Mouse (Mus musculus) right cerebral cortex, postnatal 4 days (tissue): ENCODE data around the gene Plekha3.

Experiments used
- DNase-seq: peaks from one replicate; pipeline ENCODE4 v3.0.0-alpha.2; 2022

Gene Plekha3

DNA sequence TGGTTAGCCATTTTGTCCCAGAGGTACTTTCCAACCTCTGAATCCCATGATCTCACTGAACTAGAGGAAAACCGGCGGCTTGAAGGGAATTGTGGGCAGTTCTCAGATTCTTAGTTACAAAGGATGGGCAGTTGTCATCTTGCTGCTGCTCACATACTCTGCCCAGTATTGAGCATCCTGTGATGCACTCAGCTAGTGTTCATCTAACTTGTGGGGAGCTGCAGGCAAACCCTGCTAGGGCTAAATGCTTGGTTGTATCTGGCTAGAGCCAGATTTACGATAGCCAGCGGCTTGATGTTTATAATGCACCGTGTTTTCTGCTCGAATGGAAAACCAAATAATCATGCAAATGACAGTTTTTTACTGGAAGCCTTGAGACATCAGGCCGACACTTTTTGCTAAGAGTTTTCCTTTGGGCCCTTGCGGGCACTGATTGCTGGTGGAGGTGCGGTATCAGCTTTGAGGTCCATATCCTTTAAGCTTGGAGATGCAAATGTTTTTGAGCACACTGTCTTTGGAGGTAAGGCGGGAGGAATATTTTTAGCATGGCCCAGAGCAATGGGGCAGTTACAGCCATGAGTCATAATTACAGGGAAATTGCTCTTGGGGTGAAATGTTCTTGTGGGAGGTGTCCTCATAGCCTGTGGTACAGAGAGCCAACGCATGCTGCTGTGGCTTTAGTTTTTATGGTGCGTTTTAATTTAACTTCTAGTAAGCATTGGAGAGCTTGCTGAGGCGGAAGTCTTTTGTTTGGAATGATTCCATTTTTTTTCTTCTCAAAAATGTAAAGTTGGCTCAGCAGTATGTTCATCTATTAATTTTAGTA lies 1.5 kb downstream of the Plekha3 start:
- no peak for DNase-seq

DNA sequence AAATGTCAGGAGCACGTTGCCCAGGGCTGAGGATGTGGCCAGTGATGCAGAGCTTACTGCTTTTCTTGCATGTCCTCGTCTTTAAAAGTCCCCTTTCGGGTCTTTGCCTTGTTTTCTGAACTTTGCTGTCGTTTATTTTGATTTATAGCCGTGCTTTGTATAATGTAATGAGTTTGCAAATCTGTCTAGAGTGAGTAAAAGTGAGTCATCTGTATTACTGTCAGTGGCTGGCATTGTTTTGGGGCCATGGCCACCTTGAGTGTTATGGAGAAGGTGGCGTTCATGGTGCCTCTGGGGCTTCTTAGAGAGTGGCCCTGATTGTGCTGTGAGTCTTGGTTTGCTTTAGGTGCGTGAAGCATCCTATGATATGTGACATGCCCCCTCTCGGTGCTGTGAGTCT lies 7.2 kb downstream of the Plekha3 start:
- DNase-seq: no peak

GRCm38 (mm10) chr2:76686986-76687385 lies 11.9 kb downstream of the Plekha3 start:
- no peak for DNase-seq

- no peak for DNase-seq
Observed at GRCm38 (mm10) chr2:76687608-76688007, 12.5 kb downstream of the Plekha3 start.

DNA sequence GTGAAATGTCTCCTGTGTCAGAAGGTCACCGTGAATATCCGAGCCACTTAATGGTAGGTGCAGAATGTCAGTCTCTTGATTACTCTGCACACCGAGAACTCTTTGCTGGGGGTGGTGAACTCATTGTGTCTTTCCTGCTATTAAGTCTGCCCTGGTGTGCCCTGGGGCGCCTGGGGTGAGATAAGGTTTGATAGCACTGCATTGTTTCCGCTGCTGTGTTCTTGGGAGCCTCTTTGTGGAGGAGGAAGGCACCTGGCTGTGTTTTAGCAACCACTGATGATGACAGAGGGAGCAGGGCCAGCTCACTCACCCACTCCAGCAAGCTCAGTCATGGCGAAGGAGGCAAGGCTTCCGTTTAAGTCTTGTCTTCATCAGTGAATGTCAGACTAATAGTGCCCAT lies 13.1 kb downstream of the Plekha3 start:
- no peak for DNase-seq

DNA sequence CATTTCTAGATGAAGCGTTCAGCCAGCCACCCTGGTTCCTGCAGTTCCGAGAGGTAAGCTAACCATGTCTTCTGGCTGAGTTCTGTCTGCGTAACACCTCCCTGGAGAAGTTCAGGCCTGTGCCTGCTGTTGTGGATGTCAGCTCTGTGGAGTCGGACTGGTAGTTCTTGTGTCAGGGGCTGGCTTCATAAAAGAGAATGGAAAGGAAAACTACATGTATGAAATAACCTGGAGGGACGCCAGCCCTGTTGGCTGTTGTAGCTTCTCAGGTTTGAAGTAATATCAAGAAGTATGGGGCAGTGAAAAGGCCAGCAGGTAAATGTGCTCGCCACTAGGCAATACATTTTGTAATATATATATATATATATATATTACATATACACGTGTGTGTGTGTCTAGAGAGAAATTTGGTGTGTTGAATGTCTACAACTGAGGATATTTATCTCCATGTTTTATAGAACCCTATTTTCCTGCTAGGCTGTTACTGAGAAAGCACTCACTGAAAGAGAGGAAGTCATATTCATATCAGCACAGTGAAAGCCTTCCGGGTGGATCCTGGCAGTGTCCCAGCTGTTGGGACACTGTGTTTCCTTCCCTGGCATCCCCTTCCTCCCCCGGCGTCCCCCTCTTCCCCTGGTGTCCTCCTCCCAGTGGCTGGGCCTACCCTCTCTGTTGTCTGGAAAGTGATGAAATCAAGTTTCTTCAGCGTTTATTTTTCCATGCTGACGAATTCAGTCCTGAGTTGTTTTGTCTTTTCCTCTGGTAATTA lies 15.5 kb downstream of the Plekha3 start:
- DNase-seq: no peak

GRCm38 (mm10) chr2:76693765-76694164 lies 18.7 kb downstream of the Plekha3 start:
- DNase-seq: no peak

GRCm38 (mm10) chr2:76695290-76695689 lies 20.2 kb downstream of the Plekha3 start:
- no peak for DNase-seq

DNA sequence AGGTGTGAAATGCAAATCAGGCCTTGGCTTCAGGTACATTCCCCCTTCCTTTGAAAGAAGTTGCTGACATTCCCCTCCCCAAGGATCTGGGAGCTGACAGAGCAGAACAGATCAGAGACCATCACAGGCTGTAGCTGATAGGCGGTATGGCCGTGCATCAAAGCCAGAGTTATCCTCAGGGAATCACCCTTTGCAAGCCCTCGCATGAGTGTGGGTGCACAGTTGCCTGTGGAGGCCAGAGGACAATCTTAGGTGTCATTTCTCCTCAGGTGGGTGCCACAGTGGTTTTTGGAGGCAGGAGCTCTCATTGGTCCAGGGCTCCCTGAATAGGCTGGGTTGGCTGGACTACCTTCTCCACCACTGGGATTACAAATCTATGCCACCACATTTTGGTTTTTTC lies 27.1 kb downstream of the Plekha3 start:
- DNase-seq: no peak

GRCm38 (mm10) chr2:76702751-76703150 lies 27.7 kb downstream of the Plekha3 start:
- DNase-seq: no peak

DNA sequence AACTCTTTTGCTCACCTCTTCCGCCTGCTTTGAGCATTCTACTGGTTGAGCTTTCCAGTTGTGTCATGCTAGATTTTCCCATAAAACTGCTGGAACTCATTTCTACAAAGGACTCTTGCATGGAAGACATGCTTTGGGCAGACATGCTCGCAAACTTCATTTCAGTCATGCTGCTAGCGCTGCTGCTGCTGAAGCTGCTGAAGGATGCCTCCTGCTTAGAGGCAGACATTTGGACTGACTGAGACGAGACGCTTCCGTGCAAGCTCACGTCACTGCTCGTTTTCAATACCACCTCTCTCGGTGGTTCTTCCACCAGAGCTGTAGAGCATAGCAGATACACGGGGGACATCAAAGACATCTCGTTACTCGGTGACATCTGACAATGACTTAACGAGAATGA lies 30.6 kb downstream of the Plekha3 start:
- no peak for DNase-seq

- no peak for DNase-seq
Observed at GRCm38 (mm10) chr2:76708512-76708911, 33.4 kb downstream of the Plekha3 start.

DNA sequence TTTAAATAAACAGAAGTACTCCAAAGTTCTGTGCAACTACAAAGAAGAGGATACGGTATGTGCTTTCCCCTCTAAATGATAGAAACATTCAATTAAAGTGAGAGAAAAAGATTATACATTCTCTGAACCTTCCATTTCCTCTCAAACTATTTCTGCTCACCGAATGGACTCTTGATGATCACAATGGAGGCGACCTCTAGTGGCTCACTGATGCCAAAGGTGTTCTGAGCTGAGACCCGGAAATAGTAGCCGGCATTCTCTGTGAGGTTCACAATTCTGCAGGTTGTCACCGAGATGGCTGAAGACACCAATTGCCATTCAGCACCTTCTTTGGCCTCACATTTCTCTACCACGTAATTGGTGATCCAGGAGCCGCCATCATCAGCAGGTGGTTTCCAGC lies 39.9 kb downstream of the Plekha3 start:
- no peak for DNase-seq

- no peak for DNase-seq
Observed at GRCm38 (mm10) chr2:76719650-76720049, 44.6 kb downstream of the Plekha3 start.
